In genomic region chr1:36134584-36134983, GRCm38 (mm10) we compare ENCODE assay signal across 8 mouse cellular contexts.
DNase-seq lines count a peak whose midpoint lies in the region; ATAC-seq and TF ChIP-seq lines count a peak whose summit lies in the region.

No protein-coding gene starts in this region.

- H3K9me3 ChIP-seq in liver, embryonic 14.5 days (ENCODE audit: control insufficient read depth, low read length): no peaks in the 10 kb centered on the region

- 0% methylated on average over 3 of the region's 3 CpGs for WGBS in liver, embryonic 14.5 days (ENCODE audit: insufficient replicate concordance)

- H3K27me3 ChIP-seq in liver, embryonic 14.5 days (ENCODE audit: control insufficient read depth, insufficient read depth, low read length): no peaks in the 10 kb centered on the region

- ATAC-seq in liver, embryonic 14.5 days (ENCODE audit: insufficient read depth): no peak
- ATAC-seq in neutrophil, adult 5-6 weeks (ENCODE audit: extremely low read depth, insufficient number of reproducible peaks, low FRiP score, poor library complexity, severe bottlenecking): peak; percentile 73; the same call in 1 of the 2 replicates

- no peak for TF ChIP-seq EP300 in liver, embryonic 14.5 days (IDR thresholded peaks at IDR 0.05; ENCODE audit: low read depth)

- peak; percentile 98 for TF ChIP-seq CTCF in liver, embryonic 14.5 days (IDR thresholded peaks at IDR 0.05; ENCODE audit: low read depth)

- no peak overlapping the region for H3K27ac ChIP-seq in liver, embryonic 14.5 days

- DNase-seq in 3T3-L1 (ENCODE audit: low read depth, low spot score) (peak; percentile 86), ZHBTc4 (ENCODE audit: low read depth, low spot score) (peak; percentile 81)
- peak; percentile 88 for DNase-seq in embryo, embryonic 10 days (ENCODE audit: low spot score)
- peak; percentile 49 to 50 for DNase-seq in gastrocnemius, postnatal 4 days (ENCODE audit: low spot score in 2 of 2)
- peak; percentile 82 for DNase-seq in kidney, postnatal 14 days
- peak; percentile 64 to 67 (median 65) for DNase-seq in liver, embryonic 14.5 days (ENCODE audit: low read depth in 3 of 3, low spot score in 3 of 3)
- DNase-seq in thymus, adult 18-20 months: peak; percentile 55 to 69

- no peak overlapping the region for H3K4me3 ChIP-seq in liver, embryonic 14.5 days (ENCODE audit: insufficient read depth in 1 of 2, low read depth in 2 of 2, low read length in 2 of 2)

- no peak overlapping the region for H3K4me2 ChIP-seq in liver, embryonic 14.5 days (ENCODE audit: low read depth)

- H3K36me3 ChIP-seq in liver, embryonic 14.5 days (replicated peaks; ENCODE audit: control insufficient read depth, insufficient read depth, low read depth): no peaks in the 10 kb centered on the region

- peaks cover 29 to 36% of the 10 kb centered on the region in 2 experiments for H3K4me1 ChIP-seq in liver, embryonic 14.5 days (replicated peaks; ENCODE audit: control insufficient read depth in 2 of 2, insufficient read depth in 2 of 2, low read length in 1 of 2)

- H3K9ac ChIP-seq in liver, embryonic 14.5 days (replicated peaks): no peak overlapping the region
